Mouse (Mus musculus) cerebellum, postnatal 10 days (tissue): ENCODE data around the gene Olfr1375.
"Not testable (repeated sequence)": the region's sequence is repeated elsewhere in the genome, so short reads cannot be mapped to it uniquely, and the experiment has no call there.

Experiments used
- DNase-seq, 2 experiments: peaks; one replicate each; pipeline ENCODE4 v3.0.0; 2021; ENCODE audit warnings: mixed read lengths in 2 of 2

The Olfr1375 gene

DNA sequence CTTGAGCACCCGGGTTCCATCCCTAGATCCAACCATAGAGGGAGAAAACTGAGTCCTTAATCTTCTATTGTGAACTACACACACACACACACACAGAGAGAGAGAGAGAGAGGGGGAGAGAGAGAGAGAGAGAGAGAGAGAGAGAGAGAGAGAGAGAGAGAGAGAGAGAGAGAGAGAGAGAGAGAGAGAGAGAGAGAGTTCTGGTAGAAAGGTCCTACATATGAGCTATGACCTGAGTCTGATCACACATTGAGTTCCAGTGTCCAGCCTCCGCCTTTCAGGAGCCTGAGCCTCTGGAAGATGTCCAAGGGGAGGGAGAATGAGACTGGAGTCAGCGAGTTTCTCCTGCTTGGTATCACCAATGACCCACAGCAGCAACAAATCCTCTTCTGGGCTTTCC lies at the start of gene Olfr1375:
Gene Olfr1375 (plus strand): TSS at position 301 of the 400 bp plus-strand sequence.
- not testable (repeated sequence) for DNase-seq

DNA sequence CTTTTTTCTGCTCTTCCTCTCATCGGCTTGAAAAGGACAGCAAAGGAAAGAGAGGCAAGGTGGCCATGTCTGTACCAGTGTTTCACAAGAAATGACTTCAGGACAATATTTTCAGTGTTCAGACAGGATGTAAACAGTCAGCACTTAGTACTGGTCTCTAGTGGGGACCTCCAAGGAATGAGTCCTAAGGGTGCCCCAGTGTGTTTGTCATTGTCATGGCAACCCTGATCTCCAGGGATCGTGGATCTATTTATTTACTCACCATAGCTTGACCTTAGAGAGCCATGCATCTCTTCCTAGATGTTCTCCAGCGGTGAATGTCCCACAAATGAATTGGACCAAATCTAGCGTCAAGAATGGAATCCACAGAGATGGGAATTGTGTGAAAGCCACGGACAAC lies 44.6 kb upstream of the Olfr1375 start, which contains the start of gene Olfr51:
Gene Olfr51 (plus strand): TSS at position 301 of the 400 bp plus-strand sequence.
- DNase-seq: no peak

DNA sequence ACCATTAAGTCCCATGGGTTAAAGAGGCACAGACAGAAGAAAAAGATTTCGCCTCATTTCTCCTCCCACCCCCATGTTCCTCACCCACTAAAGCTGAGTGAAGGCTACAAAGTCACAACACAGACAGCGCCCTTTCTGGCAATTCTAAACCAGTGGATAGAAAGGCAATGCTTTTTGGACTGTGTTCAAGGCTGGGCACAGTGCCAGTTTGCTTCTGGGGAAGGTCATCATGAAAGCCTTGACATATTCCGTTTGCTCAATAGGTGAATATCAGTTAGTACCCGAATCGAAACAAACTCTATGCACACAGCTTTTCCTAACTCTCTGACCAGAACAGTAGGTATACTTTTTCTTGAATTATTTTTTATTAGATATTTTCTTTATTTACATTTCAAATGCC lies 36.1 kb upstream of the Olfr1375 start:
- DNase-seq: peak; percentile 67 to 72

DNA sequence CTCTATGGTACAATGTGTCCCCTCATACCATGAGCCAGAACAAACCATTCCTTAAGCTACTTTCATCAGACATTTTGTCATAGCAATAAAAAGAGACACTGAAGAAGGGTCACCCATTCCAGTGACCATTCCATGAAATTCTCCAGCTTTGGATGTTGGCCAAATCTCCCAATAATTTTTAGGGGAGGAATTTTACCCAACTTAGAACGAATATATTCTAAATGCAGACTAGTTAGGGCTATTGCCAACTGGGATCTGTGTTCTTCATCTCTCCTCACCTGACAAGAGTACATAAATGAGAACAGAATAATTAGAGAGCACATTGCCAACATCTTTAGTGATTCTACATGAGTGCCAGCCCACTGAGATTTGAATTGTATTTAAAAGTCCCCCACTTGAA lies 34.0 kb upstream of the Olfr1375 start, which contains the start of gene Olfr54:
Gene Olfr54 (plus strand): TSS at position 301 of the 400 bp plus-strand sequence.
- no peak for DNase-seq

DNA sequence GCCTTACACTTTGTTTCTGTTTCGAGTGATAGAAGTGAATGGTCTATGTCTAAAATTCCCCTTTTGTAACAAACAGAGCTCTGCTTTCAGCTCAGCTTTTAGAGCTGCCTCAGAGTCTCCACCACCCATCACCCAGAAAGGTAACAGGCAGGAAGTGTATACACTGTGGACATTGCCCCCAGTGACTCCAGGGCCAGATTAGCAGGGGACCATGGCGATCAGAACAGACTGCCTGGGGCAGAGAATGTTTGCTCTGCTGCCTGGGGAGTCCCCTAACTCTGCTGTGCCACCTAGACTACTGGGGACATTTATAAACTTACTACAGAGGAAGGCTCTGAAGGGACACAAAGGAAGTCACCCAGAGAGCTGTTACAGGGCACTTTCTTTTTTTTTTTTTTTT lies 31.6 kb upstream of the Olfr1375 start:
- no peak for DNase-seq

DNA sequence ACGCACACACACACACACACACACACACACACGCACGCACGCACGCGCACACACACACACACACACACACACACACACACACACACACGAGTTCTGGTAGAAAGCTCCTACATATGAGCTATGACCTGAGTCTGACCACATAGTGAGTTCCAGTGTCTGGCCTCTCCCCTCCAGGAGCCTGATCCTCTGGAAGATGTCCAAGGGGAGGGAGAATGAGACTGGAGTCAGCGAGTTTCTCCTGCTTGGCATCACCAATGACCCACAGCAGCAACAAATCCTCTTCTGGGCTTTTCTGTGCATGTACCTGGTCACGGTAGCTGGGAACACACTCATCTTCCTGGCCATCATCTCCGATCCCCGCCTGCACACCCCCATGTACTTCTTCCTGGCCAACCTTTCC lies 21.1 kb upstream of the Olfr1375 start:
- not testable (repeated sequence) for DNase-seq

DNA sequence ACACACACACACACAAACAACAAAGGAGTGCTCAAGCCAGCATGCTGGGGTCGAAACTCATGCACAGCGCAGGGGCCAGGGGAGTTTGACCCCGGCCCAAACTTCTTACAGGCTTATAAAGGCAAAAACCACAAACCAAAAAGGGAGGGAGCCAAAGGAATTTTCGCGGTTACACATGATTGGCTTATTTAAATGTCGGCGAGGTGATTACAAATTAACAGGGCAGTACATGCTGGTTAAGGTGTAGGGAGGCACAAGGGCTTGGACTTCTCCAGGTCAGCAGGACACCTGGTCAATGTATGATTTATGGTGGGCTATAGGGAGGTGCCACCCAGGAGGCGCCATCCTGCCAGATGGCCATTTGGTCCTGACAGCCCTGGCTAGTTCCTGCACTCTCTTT lies 18.5 kb upstream of the Olfr1375 start:
- not testable (repeated sequence) for DNase-seq

DNA sequence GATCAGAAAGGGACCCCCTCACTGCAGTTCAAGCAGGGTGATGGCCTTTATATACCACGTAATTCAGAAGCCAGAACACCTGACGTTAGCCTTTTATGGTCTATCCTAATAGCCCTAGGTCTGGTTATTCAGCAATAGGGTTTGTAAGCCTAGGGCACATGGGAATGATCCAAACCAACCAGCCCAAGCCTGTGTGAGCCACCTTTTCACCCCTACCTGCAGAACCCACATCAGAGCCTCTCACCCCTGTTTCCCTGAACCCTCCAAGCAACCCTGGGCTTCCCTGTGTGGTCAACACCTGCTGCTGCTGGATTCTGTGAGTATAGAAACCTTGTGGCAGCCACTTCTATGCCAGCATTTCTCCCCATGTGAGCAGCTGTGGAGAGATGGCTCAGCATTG lies 17.7 kb upstream of the Olfr1375 start:
- no peak for DNase-seq

DNA sequence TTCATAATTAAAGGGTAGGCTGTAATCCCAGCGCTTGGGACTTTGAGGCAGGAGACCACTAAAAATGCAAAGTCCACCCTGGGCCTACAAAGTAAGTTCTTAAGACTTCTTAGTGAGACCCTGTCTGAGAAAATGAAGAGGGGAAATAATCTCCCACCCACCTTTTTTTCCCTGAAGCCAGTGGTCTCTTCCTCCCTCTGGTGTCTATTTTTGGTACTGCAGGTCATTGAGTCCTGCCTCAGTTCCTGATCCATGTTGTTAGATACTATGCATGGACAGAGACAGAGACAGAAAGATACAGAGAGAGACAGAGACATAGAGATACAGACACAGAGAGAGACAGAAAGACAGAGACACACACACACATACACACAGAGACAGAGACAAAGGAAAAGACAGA lies 15.1 kb upstream of the Olfr1375 start:
- DNase-seq: peak; percentile 65 to 85

DNA sequence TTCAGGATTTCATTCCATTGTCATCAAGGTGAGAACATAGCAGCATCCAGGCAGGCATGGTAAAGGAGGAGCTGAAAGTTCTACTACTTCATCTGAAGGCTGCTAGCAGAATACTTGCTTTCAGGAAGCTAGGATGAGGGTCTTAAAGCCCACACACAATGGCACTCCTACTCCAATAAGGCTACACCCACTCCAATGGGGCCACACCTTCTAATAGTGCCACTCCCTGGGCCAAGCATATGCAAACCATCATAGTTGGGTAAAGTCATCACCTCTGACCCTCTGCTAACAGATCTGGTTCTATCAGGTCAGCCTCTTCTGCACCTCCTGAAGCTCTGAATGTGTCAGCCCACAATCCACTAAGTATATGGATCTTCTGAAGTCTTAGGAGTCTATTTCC lies 13.8 kb upstream of the Olfr1375 start:
- not testable (repeated sequence) for DNase-seq

DNA sequence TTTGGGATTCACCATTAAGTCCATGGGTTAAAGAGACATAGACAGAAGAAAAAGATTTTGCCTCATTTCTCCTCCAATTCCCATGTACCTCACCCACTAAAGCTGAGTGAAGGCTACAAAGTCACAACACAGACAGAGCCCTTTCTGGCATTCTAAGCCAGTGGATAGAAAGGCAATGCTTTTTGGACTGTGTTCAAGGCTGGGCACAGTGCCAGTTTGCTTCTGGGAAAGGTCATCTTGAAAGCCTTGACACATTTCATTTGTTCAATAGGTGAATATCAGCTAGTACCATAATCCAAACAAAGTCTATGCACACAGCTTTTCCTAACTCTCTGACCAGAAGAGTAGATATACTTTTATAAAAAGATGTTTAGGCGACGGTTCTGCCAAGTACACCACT lies 12.0 kb upstream of the Olfr1375 start:
- peak; percentile 54 to 56 for DNase-seq

DNA sequence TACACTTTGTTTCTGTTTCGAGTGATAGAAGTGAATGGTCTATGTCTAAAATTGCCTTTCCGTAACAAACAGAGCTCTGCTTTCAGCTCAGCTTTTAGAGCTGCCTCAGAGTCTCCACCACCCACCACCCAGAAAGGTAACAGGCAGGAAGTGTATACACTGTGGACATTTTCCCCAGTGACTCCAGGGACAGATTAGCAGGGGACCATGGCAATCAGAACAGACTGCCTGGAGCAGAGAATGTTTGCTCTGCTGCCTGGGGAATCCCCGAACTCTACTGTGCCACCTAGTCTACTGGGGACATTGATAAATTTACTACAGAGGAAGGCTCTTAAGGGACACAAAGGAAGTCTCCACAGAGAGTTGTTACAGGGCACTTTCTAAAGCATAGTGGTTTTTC lies 3.1 kb upstream of the Olfr1375 start:
- not testable (repeated sequence) for DNase-seq

DNA sequence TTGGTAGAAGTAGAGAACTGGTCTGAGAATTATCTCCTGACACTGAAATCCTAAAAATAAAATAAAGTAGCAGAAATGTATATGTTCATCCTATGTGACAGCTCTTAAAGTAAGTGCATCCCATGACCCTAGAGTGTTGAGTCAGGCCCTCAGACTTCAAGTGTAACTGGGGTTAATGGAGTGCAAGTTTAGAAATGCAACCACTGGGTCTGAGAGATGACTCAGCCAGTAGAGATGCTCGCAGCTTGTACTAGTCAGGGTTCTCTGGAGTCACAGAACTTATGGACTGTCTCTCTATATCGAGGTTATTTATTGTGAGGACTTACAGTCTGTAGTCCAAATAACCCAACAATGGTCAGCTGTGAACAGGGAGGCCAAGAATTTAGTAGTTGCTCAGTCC lies 3.8 kb downstream of the Olfr1375 start:
- DNase-seq: no peak

DNA sequence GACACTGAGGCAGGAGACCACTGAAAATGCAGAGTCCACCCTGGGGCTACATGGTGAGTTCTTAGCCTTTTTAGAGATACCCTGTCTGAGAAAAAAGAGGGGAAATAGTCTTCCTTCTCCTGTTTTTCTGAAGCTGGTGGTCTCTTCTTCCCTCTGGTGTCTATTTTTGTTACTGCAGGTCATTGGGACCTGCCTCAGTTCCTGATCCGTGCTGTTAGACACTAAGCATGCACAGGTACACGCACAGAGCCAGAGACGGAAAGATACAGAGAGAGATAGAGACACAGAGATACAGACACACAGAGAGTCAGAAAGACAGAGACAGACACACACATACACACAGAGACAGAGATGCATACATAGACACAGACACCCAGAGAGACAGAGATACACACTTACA lies 5.3 kb downstream of the Olfr1375 start:
- peak; percentile 36 to 63 for DNase-seq

DNA sequence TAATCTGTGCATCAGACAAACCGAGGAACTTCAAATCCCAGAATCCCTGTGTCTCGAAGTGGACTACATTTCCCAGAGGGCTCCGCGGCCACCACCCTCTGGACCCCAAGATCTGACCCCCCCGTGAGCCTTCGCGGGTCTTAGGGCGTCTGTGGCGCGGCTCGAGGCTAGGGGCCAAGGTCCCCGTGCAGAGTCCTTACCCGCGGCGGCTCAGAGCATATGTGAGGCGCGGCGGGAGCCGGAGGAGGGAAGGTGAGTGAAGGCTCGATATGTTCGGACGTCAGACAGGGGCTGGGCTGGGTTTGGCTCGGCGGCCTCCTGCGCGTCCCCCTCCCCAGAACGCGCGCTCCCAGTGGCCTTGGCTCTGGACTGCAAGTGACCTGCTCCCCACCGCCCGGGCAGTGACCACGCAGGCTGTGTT lies 11.3 kb downstream of the Olfr1375 start, which contains the start of gene Zfp354a:
Gene Zfp354a (plus strand): TSS at position 107 of the 421 bp plus-strand sequence.
- DNase-seq: peak; percentile 89 to 92

DNA sequence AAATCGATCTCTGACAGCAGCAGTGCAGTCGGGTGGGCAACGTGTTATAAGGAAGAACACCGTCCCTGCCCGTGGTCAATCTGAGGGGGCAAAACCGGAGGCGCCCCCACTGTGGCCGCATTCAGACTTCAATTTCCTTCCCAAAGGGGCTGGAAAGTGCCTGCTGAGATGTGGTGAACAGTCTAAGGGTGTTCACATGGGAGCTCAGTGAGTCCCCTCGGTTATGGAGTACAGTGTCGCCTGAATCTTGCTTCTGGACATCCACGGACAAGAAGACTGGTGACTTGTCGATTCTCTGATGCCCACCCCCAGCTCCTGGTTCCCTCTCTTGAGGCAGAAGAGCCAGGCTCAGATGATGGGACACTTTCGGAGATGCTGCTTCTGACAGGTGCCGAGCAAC lies 11.7 kb downstream of the Olfr1375 start:
- no peak for DNase-seq

DNA sequence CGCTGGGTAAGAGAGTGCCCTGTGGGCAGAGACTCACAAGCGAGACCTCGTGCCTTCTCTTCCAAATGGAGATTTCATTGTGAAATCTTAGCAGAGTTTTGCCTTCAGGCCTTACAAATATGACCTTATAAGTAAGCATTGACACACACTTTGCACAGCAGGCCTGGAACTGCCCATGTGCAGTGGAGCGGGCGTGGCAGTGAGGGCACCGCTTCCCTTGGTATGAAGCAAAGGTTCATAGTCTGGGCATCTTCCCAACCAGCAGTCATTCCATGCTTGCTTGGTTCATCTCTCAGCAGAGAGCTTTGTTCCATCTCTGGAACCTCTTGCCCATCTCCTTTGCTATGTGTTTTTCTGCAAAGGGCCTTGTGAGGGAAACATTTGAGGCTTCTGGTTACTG lies 13.1 kb downstream of the Olfr1375 start:
- peak; percentile 33 to 35 for DNase-seq

DNA sequence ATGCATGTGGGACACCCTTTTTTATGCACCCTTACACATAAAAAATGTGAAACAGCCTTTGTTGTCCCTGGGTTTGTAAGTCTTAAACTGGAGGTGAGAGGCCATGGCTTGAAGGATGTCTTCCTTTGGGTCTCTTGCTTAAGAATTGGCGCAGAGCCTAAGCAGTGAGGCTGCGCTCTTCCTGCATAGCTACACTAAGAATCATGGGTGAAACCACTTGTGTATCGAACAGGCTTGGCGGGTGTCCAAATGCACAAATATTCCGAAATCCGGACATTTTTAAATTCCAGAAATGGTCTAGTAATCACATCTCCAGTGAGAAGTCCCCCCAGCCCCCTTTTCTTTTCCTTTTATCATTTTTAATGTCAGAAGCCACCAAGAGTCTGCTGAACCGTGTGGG lies 15.4 kb downstream of the Olfr1375 start:
- no peak for DNase-seq

DNA sequence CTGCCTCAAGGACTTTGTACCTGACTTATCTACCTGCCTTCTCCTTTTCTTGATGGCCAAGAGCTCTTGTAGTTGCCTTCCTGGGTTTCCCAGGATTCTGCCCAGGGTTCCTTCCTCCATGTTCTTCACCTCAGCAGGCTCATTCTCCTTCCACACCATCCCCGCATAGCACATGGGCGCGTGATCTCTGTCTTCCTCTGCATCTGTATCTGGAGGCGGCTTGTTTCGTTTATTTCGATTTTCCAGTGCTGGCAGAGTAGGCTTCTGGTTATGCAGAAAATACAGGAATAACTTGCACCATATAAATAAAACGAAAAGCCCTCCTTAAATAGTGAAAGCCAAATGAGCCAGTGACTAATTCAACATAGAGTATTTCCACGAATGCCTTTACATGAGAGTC lies 15.9 kb downstream of the Olfr1375 start:
- no peak for DNase-seq

DNA sequence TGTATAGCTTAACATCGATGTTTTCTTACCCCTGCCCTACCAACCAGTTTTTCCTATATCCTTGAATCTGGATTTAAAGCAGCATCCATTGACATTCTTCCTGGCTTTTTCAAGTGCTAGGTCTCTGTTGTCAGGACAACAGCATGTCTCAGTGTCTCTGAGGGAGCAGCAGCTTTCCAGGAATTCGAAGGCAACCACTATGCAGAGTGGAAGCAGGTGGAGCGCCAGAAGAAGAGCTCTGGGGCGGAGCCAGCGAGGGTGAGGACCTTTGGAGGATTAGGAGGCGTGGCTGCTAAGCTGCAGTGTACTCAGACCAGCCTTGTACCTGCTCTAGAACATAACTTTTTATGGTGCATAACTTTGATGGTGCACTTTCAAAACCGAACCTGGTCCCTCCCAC lies 36.6 kb downstream of the Olfr1375 start:
- peak; percentile 28 to 34 for DNase-seq

DNA sequence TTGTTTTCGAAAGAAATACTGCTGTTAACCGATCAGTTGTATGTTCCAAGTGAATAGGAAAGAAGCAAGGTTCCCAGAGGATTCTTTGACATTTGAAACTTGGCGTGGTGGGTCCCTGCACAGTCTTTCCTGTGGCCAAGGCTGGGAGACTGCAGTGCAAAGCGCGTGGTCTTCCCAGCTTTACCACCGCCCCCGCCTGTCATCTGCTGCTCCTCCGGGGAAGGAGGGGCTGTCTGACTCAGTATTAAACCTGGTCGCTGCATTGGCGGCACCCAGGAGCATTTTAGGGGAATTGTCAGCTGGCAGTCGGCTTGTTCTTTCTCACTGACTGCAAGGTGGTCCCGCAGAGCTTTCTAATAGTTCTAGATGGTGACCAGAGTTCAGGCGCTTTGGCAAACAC lies 37.4 kb downstream of the Olfr1375 start:
- peak; percentile 36 to 38 for DNase-seq
